Mouse (Mus musculus): ENCODE measurements around the gene Misp. TPM values are rescaled to one million over a fixed set of nuclear protein-coding genes. Genes with fewer than 3 reads are reported as not detected.

Misp gene
- total RNA-seq, 2 experiments from 2014 or later: 0.82 to 1.4 TPM

DNA sequence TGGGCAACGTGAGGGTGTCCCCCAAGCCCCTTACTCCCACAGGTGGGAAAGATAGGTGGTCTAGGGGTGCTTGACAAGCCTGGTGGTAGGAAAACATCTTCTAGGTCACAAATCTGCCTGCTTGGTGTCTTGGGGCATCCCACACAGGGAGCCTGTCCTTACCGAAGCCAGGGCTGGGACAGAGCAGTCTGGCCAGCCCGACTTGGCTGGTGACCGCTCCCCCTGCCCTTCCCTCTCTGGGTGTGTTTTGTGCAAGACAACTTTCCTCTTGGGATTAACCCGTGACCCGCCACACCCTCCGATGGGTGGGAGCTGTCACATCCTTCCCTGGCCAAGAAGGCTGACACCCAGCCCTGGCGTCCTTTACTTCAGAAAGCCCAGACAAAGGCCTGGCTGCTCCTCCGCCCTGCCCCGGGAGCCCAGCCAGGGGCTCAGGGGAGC, 26.3 kb upstream of the Misp start:
- DNase-seq: peak in 1 of 2 experiments; percentile 46

DNA sequence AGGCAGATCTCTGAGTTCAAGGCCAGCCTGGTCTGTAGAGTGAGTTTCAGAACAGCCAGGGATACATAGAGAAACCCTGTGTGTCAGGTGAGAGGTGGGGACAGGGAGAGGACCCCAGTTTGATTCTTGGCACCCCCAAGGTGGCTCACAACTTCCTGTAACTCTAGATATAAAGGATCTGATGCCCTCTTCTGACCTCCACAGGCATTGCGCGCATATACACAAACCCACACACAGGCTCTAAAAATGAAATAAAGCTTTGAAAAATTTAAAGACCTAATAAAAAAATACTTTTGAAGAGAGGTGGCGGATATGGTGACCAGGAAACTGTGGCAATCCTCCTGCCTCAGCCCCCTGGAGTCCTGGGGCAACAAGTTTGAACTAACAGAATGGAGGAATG, 24.9 kb upstream of the Misp start:
- no peak for DNase-seq

DNA sequence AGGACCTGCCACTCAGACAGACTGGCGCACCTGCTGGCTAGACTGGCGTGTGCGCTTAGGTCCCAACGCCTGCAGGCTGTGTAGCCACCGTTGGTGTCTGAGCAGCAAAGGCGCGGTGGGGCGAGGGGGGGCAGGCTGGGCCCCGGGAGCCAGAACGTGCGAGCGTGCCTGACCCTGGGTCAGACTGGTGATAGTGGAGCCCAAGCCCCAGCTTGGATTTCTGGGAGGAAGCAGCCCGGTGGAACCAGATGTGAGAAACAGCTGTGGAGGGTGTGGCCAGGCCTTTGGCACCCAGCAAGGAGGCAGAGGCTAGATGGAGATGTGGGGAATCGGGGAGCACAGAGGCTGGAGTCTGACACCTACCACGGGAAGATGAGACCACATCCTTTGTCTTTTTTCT, 23.5 kb upstream of the Misp start:
- no peak for DNase-seq

DNA sequence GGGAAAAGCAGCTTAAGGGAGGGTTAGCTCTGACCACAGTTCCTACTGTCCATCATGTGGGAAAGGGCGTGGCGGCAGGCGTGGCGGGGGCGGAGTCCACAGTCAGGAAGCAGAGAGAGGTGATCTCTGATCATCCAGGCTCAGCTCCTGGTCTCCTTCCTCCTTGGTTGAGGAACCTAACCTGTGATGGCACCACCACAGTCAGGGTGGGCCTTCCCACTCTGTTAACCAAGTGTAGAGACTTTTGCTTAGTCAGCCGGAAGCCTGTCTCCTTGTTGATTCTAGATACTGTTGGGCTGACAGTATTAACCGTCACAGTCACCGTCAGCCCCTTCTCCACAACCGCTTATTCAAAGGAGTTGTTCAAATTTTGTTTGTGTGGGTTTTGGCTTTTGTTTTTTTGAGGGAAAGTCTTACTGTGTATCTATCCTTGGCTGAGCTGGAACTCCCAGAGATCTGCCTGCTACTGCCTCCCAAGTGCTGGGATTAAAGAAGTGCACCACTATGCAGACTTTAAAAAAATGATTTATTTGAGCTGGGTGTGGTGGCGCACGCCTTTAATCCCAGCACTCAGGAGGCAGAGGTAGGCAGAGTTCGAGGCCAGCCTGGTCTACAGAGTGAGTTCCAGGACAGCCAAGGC, 22.4 kb upstream of the Misp start:
- DNase-seq: no peak

DNA sequence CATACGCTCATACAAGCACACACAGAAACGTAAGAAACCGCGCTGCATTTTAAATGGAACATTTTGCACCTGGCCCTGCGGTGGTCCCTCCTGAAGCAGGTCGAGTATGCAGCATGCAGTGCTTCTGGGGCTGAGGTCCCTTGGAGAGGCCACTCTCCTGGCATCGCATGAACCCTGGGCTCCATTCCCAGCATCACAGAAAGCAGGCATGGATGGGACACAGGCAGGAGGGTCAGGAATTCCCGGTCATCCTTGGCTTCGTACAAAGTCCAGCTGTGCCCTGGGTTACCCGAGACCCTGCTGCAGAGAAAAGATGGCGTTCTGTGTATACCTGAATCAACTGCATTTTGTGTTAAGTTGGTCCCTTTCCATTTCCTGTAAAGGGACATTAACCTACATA, 20.3 kb upstream of the Misp start:
- no peak for DNase-seq

DNA sequence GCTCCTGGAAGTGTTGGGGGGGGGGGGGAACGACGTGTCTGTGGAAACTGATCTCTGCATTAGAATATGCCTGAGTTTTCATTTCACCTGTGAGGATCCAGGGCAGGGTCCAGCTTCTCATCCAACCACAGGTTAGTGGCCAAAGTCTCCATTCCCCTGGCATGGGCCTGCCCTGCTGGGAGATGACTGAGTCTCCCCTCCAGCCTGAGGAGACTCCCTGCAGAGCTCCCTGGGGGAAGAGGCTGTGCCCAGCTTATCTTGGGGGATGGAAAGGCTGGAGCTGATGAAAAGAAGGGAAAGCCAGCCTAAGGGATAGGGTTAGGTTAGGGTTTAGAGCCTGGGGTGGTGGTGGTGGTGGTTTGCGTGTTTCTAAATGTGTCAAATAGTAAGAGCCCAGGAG, 19.0 kb upstream of the Misp start:
- no peak for DNase-seq

DNA sequence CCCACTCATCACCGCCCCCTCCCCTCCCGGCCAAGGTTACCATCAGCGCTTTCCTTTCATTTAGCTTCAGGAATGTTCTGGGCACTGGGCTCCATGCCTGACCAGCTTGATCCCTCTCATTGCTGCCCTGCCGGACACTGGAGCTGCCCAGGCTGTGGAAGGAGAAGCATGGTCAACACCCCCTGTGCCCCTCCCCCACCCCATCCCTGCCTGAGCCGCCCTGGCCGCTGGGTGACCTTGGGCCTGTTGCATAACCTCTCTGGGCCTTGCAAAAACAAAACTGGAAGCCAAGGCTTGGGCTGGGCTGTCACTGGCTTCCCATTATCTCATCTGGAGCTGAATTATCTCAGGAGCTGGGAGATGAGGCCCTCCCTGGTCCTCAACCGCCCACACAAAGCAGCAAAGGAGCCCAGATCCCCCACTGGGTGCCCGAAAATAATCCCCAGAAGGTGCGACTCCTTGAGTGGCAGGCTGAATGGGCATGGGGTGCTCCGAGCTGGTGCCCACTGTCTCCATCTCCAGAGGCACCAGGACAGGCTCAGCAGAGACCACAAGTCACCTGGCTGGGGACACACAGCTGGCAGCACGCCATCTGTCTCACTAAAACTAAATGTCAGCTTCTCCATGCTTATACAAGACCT, 18.3 kb upstream of the Misp start:
- no peak for DNase-seq

DNA sequence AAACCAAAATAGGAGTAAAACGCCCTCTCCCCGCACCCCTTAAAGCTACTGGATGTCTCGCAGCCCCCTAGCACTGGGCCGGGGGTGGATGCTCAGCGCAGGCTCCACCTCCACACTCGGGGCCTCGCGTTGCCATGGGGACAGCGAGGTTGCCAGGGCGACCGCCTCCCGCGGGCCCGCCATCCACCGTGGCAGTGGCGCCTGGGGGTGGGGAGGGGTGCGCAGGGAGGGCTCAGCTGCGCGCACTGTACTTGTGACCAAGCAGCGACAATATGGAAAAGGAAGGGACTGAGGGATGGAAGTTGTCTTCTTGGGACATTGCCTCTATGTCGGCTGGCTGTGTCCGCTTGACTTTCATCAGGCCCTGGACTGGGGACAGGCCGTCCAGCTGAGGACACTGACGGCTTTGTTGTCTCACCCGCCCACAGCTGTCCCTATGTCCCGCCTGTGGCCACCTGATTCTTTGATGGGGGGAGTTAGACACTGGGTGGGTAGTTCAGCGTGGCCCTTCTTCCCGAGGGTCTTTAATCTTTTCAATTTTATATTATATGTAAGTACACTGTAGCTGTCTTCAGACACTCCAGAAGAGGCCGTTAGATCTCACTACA, 17.0 kb upstream of the Misp start:
- peak; percentile 93 for DNase-seq

DNA sequence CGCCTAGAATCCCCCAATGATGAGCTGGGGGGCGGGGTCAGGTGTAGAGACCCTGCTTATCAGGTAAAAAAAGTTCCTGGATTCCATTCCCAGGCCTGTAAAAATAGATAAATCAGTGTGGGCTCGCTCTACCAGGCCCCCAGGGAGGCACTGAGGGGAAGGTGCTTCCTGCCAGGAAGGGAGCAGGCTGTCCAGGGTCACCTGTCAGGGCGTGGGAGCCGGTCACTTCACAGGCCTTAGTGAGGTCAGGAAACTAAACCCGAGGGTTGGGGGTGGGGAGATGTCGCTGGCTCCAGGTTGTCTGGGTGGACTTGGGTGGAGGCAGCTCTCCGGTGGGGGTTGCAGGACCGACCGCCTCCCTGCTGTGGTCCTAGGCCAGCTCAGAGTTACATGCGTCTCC, 15.2 kb upstream of the Misp start:
- no peak for DNase-seq

DNA sequence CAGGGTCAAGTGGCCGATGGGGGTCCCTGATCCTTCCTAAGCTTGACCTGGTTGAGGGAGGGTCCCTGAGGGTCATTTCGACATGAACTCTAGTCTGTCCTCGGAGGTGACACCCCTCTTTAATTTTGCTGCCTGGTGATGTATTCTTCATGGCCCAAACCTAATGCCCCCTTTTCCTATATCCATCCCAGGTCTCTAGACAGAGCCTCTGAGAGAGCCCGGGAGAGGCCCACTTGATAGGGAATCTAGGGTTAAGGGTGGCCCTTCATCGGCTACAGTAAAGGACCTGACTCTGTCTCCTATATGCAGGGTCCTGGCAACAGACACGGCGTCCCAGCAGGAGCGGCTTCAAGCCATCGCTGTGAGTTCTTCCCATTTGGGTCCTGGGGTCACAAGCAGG, 14.5 kb upstream of the Misp start:
- DNase-seq: no peak

DNA sequence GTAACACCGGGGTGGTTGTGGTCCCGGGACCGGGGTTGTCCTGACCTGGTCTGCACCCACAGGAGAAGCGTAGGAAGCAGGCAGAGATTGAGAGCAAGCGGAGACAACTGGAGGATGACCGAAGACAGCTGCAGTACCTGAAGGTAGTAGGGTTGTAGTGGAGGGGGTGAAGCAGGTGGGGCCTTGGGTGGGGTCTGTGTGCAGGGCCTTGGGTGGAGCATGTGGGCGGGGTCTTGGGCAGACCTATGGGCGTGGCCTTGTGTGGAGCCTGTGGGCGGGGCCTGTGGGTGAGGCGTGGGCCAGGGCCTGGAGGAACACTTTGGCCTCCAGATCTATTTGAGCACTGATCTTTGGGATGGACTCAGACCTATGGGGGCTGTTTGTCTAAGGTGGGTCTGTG, 13.8 kb upstream of the Misp start:
- no peak for DNase-seq

DNA sequence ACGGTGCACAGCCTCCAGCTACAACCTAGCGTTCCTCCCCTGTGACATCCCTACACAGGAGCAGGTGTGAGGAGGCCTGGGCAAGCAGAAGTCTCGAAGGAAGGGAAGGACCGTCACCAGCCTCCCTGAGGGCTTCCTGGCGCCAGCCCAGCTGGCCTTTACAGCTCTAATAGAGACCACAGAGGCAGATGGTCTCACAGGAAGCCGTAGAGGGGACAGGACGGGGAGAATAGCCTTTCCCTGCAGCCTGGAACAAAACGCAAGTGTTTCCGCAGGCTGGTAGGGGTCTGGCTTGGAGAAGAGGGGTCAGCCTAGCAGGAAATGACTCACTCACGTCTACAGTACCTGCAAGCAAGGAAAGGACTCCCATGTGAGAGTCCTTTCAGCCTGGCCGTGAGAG, 13.0 kb upstream of the Misp start:
- no peak for DNase-seq

DNA sequence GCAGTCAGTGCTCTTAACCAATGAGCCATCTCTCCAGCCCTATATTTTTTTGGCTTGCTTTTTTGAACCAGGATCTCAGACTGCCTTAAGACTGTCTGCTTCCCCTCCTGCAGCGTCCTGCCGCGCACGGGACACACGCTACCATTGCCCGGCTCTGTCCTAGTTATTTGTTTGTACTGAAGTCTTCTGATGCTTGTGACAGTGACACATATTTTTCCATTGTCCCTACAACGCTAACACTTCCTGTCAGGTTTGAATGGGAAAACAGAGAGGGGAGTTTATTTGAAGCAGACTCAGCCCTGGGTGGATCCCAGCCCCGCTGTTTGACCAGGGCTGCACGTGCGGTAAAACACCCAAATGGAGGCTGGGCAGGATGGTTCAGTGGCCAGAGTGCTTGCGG, 12.1 kb upstream of the Misp start:
- no peak for DNase-seq

DNA sequence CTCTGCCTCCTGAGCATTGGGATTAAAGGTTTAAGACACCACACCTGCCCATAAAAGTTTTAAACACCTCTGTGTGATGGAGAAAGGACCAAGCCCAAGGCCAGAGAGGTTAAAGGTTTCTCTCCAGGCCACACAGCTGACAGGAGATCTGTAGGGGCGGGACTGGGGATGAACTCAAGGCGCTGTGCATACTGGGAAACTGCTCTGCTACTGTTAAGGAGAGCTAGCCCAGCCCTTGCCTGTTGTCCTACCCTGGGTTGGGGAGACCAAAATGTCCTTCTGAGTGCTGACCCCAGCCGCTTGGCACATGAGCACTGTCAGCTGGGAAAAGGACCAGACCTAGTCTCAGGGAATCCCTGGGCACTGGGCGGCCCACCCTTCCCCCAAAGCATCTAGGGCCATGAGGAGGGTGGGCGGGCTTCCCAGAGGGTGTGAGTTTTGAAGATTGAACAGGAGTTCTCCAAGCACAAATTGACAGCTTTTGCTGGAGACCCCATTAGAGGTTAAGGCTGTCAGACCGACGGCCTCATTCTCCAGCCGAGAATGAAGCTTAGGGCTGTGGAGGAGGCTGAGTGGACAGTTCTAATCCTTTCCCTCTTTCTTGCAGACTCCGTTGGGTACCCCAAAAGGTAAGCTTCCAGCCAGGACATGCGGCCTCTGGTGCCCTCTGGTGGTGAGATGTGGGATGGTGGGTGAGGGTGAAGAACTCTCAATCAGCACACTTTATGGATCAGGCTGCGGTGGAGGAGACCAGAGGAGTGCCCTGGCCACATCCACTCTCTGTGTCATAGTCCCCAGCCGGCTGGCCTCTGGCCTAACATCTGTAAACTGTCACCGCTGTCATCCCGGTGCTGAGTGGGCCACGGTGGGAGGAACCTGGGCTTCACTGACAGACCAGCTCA, 8.8 kb upstream of the Misp start:
- DNase-seq: peak; percentile 83 to 89

DNA sequence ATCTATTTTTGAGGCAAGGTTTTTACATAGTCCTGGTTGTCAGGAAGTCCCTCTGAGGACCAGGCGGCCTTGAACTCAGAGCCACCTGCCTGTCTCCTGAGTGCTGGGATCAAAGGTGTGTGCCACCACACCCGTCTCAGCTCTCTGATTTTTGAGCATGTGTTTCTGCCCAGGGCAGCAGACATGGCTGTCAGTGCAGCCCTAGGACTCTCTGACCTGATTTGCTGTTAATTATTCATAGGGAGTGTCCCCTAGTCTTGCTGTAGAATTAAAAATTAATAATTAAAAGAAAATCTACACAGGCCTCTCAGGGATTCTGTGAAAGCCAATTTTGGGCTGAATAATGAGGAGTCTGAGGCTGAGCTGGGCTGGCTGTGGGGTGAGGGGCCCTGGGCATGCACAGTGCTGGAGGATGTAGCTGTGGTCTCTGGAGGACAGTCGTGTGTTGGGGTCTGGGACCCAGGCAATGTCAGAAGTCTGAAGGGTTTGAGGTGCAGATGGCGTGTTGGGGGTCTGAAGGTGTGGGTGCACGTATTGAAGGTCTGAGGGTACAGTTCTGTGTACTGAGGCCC, 6.4 kb upstream of the Misp start:
- DNase-seq: no peak

DNA sequence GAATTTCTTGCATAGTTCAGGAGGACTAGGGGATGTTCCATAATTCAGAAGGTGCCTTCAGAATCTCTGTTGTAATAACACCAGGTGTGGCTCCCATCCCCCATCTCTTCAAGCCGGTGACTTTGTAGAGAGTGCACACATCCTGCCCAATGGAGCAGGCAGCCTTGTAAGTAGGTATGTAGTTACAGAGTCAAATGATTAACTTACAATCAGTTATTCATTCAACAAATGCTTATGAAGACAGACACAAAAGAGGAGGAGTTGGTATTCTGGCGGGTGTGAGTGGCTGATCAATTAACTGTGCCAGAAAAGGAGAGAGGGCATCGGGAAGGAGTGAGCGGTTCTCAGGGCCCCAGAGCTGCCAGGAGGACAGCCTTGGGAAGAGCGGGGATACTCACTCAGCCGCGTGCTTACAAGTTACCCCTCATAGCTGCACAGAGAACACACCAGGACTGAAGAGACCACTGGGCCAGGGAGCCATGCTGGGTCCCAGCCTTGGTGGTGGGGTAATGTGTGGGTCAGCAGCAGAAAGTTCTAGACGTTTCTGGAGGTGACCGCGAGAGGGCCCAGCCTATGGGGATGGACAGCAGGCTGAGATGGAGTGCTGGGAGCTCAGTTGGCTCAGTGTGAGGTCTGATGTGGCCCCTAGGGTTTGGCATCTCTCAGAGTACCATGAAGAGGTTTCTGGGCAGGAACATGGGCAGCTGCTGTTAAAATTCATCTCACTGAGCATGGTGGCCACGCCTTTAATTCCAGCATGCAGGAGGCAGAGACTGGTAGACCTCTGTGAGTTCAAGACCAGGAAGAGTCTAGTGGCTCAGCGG, 4.9 kb upstream of the Misp start:
- DNase-seq: no peak

DNA sequence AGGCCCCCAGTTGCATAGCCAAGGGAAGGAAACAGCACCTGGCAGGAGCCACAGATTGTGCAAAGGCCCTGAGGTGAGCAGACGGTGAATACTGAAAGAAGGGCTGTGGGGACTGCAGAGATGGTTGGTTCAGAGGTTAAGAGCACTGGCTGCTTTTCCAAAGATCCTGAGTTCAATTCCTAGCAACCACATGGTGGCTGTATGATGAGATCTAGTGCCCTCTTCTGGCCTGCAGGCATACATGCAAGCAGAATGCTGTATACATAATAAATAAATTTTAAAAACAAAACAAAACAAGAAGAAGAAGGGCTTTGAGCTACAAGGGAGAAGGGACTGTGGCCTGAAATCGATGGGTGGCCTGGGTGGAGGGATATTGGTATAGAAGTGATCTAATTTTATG, 3.7 kb upstream of the Misp start:
- DNase-seq: no peak

DNA sequence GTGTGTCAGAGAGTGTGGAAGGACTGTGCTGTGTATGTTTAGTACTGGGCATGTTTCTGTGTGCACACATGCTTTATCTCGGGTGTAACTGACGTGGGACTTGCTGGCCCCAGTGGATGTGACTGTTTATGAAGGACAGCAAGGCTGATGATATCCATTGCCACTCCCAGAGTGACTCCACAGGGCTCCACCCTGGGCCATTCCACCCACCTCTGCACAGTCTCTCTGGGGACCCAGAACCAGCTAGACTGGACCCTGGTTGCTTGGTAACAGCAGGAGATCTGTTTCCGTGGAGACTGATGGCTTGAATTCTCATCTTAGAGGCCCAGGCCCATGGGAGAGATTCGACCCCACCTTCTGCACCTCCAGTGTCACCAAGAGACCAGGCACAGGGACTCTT, 2.6 kb upstream of the Misp start:
- no peak for DNase-seq

DNA sequence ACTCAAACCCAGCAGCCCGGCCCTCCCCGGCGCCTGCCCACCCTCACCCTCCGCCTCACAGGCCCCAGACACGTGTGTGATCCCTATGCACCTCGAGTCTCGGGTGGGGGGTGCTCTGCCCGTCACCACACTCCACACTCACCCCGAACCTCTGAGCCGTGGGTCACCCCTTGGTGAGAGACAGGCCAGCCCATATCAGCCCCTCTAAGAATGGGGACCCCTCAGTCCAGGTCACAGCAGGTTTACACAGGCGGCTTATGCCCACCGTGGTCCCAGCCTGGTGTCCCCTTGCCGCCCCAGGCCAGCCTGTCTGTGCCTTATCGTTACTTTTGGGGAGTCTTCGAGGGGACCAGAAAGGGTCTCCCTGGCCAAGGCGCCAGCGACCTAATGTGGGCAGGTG, 1.2 kb upstream of the Misp start:
- DNase-seq: no peak

DNA sequence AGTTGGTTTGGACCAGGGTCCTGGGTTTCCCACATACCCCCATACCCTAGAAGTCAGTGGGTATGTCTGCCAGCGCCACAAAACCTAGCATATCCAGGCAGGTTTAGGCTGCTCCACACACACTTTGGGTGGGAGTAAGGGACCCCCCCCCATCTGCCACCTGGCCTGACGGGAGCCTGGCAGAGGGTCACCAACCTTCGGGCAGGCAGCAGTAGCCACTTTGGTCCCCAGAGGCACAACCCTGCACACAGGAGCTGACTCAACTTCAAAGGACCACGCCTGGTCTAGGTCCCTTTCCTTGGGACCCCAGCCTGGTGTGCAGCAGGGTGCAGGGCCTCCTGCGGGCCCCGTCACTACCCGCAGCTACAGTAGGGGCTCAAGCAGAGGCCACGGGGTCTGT, 512 bp upstream of the Misp start:
- no peak for DNase-seq

DNA sequence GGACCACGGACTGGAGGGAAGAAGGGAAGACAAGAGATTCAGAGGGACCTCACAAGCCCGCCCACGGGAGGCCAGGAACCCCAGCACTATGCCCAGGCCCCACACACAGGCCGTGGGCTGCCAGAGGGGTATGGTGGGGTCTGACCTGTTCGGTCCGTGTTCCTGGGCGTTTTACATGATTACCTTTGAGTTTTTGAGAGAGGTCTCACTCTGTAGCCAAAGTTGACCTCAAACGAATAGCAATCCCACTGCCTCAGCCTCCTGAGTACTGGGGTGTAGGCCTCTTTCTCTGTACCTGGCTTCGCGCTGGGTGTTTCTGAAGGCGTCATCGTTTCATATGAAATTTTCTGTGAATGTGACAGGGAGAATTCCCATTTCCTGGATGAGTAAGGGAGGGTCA, 942 bp downstream of the Misp start:
- DNase-seq: no peak

DNA sequence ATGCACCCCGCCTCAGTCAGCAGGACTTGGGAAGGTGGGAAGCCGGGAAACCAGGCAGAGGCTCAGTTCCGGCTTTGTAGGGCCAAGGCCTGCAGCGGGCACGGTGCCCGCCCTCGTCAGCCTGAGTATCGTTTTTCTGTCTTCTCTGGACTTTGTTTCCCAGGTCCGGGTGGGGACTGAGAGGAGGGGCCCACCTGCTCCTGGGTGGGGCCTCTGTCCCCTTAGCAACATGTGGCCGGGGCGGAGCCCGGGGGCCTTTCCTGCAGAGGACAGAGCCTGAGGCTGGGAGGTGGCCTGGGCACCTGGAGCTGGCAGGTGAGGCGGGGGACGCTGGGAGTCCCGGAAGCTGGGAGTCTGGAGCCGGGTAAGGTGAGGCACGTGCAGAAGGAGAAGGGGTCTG, 1.6 kb downstream of the Misp start:
- no peak for DNase-seq
